Mouse (Mus musculus): ENCODE results near the gene Eif4g3. TPM values are rescaled to one million over a fixed set of nuclear protein-coding genes. Genes with fewer than 3 reads are reported as not detected.

The Eif4g3 gene
- polyA plus RNA-seq, 1 experiment from 2014 or later: 43.3 TPM

DNA sequence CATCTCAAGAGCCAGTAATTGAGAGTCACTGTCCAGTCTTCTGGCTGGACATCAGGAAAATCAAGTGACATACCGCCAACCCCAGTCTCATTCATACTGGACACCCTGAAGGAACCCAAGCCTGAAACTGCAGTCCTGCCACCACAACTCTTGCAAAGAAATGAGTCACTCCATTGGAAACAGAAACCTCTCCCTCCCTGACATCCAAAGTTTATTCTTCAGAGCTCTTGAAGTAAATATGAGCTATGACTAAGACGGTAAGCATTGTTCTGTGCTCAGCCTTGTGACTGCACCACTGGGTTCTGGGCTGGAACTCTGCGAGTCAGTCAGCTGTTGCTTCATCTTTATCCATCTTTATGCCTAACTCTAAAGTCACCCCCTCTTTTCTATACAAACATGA, 221.0 kb downstream of the Eif4g3 start:
- 61% methylated on average over 3 of the region's 3 CpGs for WGBS
- peaks cover 23% of the 10 kb centered on the region for H3K4me1 ChIP-seq (ENCODE audit: control insufficient read depth, insufficient read depth, low read length)
- H3K4me3 ChIP-seq (ENCODE audit: low read depth, low read length): no peak overlapping the region
- H3K9ac ChIP-seq (replicated peaks; ENCODE audit: low read depth, low read length): no peak overlapping the region
- H3K27me3 ChIP-seq (ENCODE audit: control insufficient read depth, insufficient read depth, low read length): no peaks in the 10 kb centered on the region
- no peak overlapping the region for H3K4me2 ChIP-seq (replicated peaks; ENCODE audit: low read depth, low read length)
- no peak for ATAC-seq (ENCODE audit: insufficient number of reproducible peaks, insufficient read depth, low FRiP score, low read depth)
- H3K36me3 ChIP-seq (ENCODE audit: control insufficient read depth, insufficient read depth, low read length): peaks cover 12% of the 10 kb centered on the region; the same call in 1 of the 2 replicates
- H3K27ac ChIP-seq (ENCODE audit: low read length): no peak overlapping the region
- no peaks in the 10 kb centered on the region for H3K9me3 ChIP-seq (ENCODE audit: control insufficient read depth, low read depth, low read length)

DNA sequence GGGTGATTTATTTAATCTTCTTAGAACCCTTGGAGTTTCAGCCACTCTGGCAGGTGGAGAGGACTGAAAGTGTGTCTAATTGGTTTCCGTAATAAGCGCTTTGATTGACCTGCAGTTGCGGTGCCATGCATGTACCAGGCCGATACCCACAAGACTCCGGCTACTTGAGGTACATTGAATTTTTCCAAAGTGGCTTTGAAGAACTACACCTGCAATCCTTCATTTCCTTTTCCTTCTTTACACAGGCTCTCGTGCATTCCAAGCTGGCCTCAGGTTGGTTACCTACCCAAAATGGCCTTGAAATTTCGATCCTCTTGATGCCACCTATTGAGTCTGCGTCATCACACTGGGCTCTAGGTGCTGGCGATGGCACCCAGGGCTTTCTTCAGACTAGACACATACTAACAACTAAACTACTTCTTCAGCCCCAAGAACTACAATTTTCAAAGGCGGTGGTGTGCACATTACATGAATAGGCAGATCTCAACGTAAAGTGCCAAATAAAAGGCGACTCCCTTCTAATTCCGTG, 222.9 kb downstream of the Eif4g3 start:
- H3K4me2 ChIP-seq (replicated peaks; ENCODE audit: low read depth, low read length): peak overlapping the region; percentile 42
- ATAC-seq (ENCODE audit: insufficient number of reproducible peaks, insufficient read depth, low FRiP score, low read depth): no peak
- peak overlapping the region; percentile 91 for H3K4me3 ChIP-seq (ENCODE audit: low read depth, low read length)
- H3K9me3 ChIP-seq (ENCODE audit: control insufficient read depth, low read depth, low read length): no peaks in the 10 kb centered on the region
- WGBS: 44% methylated on average over 13 of the region's 13 CpGs
- peak overlapping the region; percentile 90 for H3K9ac ChIP-seq (replicated peaks; ENCODE audit: low read depth, low read length)
- peak overlapping the region; percentile 99 for H3K27ac ChIP-seq (ENCODE audit: low read length)
- H3K4me1 ChIP-seq (ENCODE audit: control insufficient read depth, insufficient read depth, low read length): peaks cover 33% of the 10 kb centered on the region
- H3K36me3 ChIP-seq (ENCODE audit: control insufficient read depth, insufficient read depth, low read length): no peaks in the 10 kb centered on the region; the same call in 1 of the 2 replicates
- H3K27me3 ChIP-seq (ENCODE audit: control insufficient read depth, insufficient read depth, low read length): no peaks in the 10 kb centered on the region

DNA sequence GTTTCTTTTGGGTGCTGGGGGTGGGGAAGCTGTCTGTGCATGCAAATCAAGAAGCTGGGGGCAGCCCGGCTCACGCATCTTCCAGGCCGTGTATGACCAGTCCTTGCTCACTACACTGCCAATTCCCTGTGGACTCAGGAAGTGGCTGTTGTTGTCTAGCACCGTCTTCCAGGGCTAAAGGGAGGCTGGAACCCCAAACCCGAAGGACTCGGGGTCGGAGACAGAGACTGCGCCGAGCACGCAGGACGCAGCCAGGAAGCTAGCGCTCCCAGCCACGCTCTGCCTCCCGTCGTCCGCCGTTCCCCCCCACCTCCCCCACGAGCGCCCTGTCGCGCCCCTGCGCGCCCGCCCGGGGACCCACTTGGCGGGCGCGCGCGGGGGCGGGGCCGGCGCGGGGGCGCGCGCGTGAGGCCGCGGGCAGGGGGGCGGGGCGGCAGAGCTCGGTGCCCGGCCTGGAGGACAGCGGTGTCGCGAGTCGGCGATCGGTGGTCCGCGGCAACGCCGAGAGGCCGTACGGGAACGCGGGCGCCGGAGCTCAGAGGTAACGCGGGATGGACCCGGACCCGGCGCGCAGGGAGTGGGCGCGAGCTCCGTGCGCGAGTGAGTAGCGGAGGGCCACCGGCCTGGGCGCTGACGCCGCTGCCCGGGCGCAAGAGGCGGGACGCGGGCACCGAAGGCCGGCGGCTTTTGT, 223.5 kb downstream of the Eif4g3 start, which contains the start of gene Hp1bp3:
Gene Hp1bp3 (plus strand): TSS at position 97 of the 691 bp plus-strand sequence.
- Histone ChIP-seq H3K4me3 (ENCODE audit: low read depth, low read length) (peak within 1 kb of the TSS; percentile 91), H3K4me2 (replicated peaks; ENCODE audit: low read depth, low read length) (peak within 1 kb of the TSS; percentile 90), H3K36me3 (ENCODE audit: control insufficient read depth, insufficient read depth, low read length) (peaks cover 1% of the 10 kb centered on the region), H3K4me1 (ENCODE audit: control insufficient read depth, insufficient read depth, low read length) (peaks cover 33% of the 10 kb centered on the region), H3K27ac (ENCODE audit: low read length) (peak within 1 kb of the TSS; percentile 99), H3K9me3 (ENCODE audit: control insufficient read depth, low read depth, low read length) (no peaks in the 10 kb centered on the region), H3K9ac (replicated peaks; ENCODE audit: low read depth, low read length) (peak within 1 kb of the TSS; percentile 98), H3K27me3 (ENCODE audit: control insufficient read depth, insufficient read depth, low read length) (no peaks in the 10 kb centered on the region)
- WGBS: under 1% methylated on average over 59 of the region's 84 CpGs
- ATAC-seq (ENCODE audit: insufficient number of reproducible peaks, insufficient read depth, low FRiP score, low read depth): peak; percentile 68

- peaks cover 5% of the 10 kb centered on the region for H3K36me3 ChIP-seq (ENCODE audit: control insufficient read depth, insufficient read depth, low read length)
- H3K4me2 ChIP-seq (replicated peaks; ENCODE audit: low read depth, low read length): peak overlapping the region; percentile 90
- H3K9ac ChIP-seq (replicated peaks; ENCODE audit: low read depth, low read length): peak overlapping the region; percentile 98
- peaks cover 33% of the 10 kb centered on the region for H3K4me1 ChIP-seq (ENCODE audit: control insufficient read depth, insufficient read depth, low read length)
- H3K27me3 ChIP-seq (ENCODE audit: control insufficient read depth, insufficient read depth, low read length): no peaks in the 10 kb centered on the region
- peak; percentile 95 for ATAC-seq (ENCODE audit: insufficient number of reproducible peaks, insufficient read depth, low FRiP score, low read depth)
- H3K9me3 ChIP-seq (ENCODE audit: control insufficient read depth, low read depth, low read length): no peaks in the 10 kb centered on the region
- under 1% methylated on average over 38 of the region's 68 CpGs for WGBS
- peak overlapping the region; percentile 91 for H3K4me3 ChIP-seq (ENCODE audit: low read depth, low read length)
- H3K27ac ChIP-seq (ENCODE audit: low read length): peak overlapping the region; percentile 99
These were observed 224.1 kb downstream of the Eif4g3 start for GRCm38 (mm10) chr4:138216891-138217392.

GRCm38 (mm10) chr4:138217441-138217840, 224.6 kb downstream of the Eif4g3 start:
- H3K36me3 ChIP-seq (ENCODE audit: control insufficient read depth, insufficient read depth, low read length): peaks cover 10% of the 10 kb centered on the region
- peak overlapping the region; percentile 91 for H3K4me3 ChIP-seq (ENCODE audit: low read depth, low read length)
- H3K27ac ChIP-seq (ENCODE audit: low read length): peak overlapping the region; percentile 89
- H3K4me1 ChIP-seq (ENCODE audit: control insufficient read depth, insufficient read depth, low read length): peaks cover 33% of the 10 kb centered on the region
- no peaks in the 10 kb centered on the region for H3K9me3 ChIP-seq (ENCODE audit: control insufficient read depth, low read depth, low read length)
- no peaks in the 10 kb centered on the region for H3K27me3 ChIP-seq (ENCODE audit: control insufficient read depth, insufficient read depth, low read length)
- peak overlapping the region; percentile 90 for H3K4me2 ChIP-seq (replicated peaks; ENCODE audit: low read depth, low read length)
- peak overlapping the region; percentile 98 for H3K9ac ChIP-seq (replicated peaks; ENCODE audit: low read depth, low read length)
- under 1% methylated on average over 36 of the region's 36 CpGs for WGBS
- no peak; the same call in 1 of the 2 replicates for ATAC-seq (ENCODE audit: insufficient number of reproducible peaks, insufficient read depth, low FRiP score, low read depth)

DNA sequence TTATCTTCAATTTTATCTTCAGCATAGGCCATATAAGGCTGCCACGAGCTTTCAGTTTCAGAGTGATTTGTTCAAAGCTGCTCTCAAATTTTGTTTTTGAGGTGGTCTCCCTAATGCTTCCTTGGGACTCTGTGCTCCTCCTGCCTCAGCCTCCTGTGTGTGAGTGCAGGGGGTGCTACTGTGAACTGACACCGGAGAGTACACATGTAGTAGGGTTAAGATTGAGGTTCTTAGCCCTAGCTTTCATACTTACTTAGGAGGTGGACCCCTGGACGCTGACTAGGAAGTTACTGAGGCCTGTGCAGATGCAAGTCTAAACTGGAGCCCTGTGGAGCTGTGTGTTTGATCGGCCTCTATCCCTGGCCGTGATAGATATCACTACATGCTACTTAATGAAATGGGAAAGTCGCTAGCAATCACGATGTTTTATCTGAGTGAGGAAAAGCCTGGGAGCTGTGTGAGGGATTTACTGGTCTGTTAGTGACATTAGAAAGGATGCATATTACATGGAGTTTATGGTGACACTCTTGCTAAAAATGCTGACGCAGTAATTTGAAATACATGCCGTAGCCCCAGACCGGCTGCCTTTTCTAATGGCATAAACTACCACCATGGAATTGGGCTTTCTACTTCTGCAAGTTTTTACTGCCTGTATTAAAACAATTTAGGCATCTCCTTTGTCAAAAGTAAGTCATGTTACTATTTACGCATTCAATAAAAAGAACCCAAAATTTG, 225.3 kb downstream of the Eif4g3 start:
- Histone ChIP-seq H3K9me3 (ENCODE audit: control insufficient read depth, low read depth, low read length) (no peaks in the 10 kb centered on the region), H3K4me2 (replicated peaks; ENCODE audit: low read depth, low read length) (peak overlapping the region; percentile 90), H3K4me1 (ENCODE audit: control insufficient read depth, insufficient read depth, low read length) (peaks cover 33% of the 10 kb centered on the region), H3K27ac (ENCODE audit: low read length) (peak overlapping the region; percentile 89; the same call in 1 of the 2 replicates), H3K36me3 (ENCODE audit: control insufficient read depth, insufficient read depth, low read length) (peaks cover 17% of the 10 kb centered on the region), H3K9ac (replicated peaks; ENCODE audit: low read depth, low read length) (peak overlapping the region; percentile 98), H3K4me3 (ENCODE audit: low read depth, low read length) (peak overlapping the region; percentile 91), H3K27me3 (ENCODE audit: control insufficient read depth, insufficient read depth, low read length) (no peaks in the 10 kb centered on the region)
- 73% methylated on average over 11 of the region's 11 CpGs for WGBS
- ATAC-seq (ENCODE audit: insufficient number of reproducible peaks, insufficient read depth, low FRiP score, low read depth): no peak

DNA sequence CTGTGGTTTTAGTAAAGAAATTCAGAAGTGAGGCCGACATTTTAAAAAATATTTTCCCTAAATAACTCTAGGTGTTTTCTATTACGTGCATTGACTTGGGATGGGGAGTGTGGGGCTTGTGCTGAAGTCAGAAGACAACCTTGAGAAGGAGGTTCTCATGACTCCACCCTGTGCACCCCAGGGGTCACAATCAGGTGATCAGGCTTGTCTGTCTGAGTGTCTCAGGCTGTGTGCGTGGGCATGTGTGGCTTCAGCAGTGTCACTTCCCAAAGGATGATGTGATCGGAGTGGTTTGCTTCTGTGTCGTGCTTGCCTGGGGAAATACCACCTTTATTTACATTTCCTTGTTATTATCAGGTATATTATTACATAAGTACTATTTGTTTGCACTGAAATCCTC, 226.5 kb downstream of the Eif4g3 start:
- no peak for ATAC-seq (ENCODE audit: insufficient number of reproducible peaks, insufficient read depth, low FRiP score, low read depth)
- peaks cover 29% of the 10 kb centered on the region for H3K4me1 ChIP-seq (ENCODE audit: control insufficient read depth, insufficient read depth, low read length)
- H3K4me3 ChIP-seq (ENCODE audit: low read depth, low read length): no peak overlapping the region
- H3K4me2 ChIP-seq (replicated peaks; ENCODE audit: low read depth, low read length): no peak overlapping the region
- peaks cover 29% of the 10 kb centered on the region for H3K36me3 ChIP-seq (ENCODE audit: control insufficient read depth, insufficient read depth, low read length)
- H3K9ac ChIP-seq (replicated peaks; ENCODE audit: low read depth, low read length): no peak overlapping the region
- H3K9me3 ChIP-seq (ENCODE audit: control insufficient read depth, low read depth, low read length): no peaks in the 10 kb centered on the region
- 87% methylated on average over 5 of the region's 5 CpGs for WGBS
- H3K27me3 ChIP-seq (ENCODE audit: control insufficient read depth, insufficient read depth, low read length): no peaks in the 10 kb centered on the region
- no peak overlapping the region for H3K27ac ChIP-seq (ENCODE audit: low read length)

DNA sequence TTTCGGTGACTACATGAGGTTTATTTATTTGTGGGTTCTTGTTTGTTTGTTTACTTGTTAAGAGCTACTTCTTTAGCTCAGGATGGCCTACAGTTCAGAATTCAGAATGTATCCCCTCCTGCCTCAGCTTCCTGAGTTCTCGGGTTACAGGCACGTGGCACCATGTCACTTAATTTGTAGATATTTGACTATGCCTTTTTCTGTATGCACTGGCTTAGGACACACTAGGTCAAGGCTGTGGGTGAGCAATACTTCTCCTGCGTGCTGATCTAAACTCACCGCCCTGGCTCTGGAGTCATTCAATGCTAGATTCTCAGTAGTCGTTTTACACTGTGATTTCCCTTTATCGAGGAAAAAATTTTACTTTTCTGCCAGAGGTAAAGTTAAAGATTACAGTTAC, 227.9 kb downstream of the Eif4g3 start:
- Histone ChIP-seq H3K27ac (ENCODE audit: low read length) (no peak overlapping the region), H3K9ac (replicated peaks; ENCODE audit: low read depth, low read length) (no peak overlapping the region), H3K36me3 (ENCODE audit: control insufficient read depth, insufficient read depth, low read length) (peaks cover 41% of the 10 kb centered on the region), H3K4me2 (replicated peaks; ENCODE audit: low read depth, low read length) (no peak overlapping the region), H3K4me1 (ENCODE audit: control insufficient read depth, insufficient read depth, low read length) (peaks cover 25% of the 10 kb centered on the region), H3K27me3 (ENCODE audit: control insufficient read depth, insufficient read depth, low read length) (no peaks in the 10 kb centered on the region), H3K4me3 (ENCODE audit: low read depth, low read length) (no peak overlapping the region), H3K9me3 (ENCODE audit: control insufficient read depth, low read depth, low read length) (no peaks in the 10 kb centered on the region)
- ATAC-seq (ENCODE audit: insufficient number of reproducible peaks, insufficient read depth, low FRiP score, low read depth): no peak
- WGBS: 77% methylated on average over 7 of the region's 7 CpGs
